Mouse (Mus musculus): ENCODE data around the gene Nfic. TPM values are rescaled to one million over a fixed set of nuclear protein-coding genes. Genes with fewer than 3 reads are reported as not detected.

The Nfic gene
- polyA plus RNA-seq, 1 experiment from 2014 or later = 82.8 TPM

- Histone ChIP-seq H3K9ac (peak overlapping the region; percentile 84), H3K4me3 (peak overlapping the region; percentile 71), H3K4me1 (peaks cover 17% of the 10 kb centered on the region), H3K9me3 (no peaks in the 10 kb centered on the region), H3K4me2 (replicated peaks) (peak overlapping the region; percentile 93), H3K27me3 (no peaks in the 10 kb centered on the region), H3K27ac (no peak overlapping the region), H3K36me3 (peaks cover 35% of the 10 kb centered on the region)
- no peak for ATAC-seq (ENCODE audit: low FRiP score, low read depth)
- WGBS = 79% methylated on average over 6 of the region's 6 CpGs
These were observed 39.7 kb upstream of the Nfic start for GRCm38 (mm10) chr10:81495151-81495550.

GRCm38 (mm10) chr10:81494260-81495041 is 39.0 kb upstream of the Nfic start:
- H3K4me1 ChIP-seq = peaks cover 17% of the 10 kb centered on the region
- no peaks in the 10 kb centered on the region for H3K27me3 ChIP-seq
- H3K27ac ChIP-seq = no peak overlapping the region
- H3K9me3 ChIP-seq = no peaks in the 10 kb centered on the region
- H3K9ac ChIP-seq = peak overlapping the region; percentile 84
- WGBS = 82% methylated on average over 11 of the region's 11 CpGs
- H3K4me3 ChIP-seq = peak overlapping the region; percentile 71
- H3K36me3 ChIP-seq = peaks cover 42% of the 10 kb centered on the region
- peak overlapping the region; percentile 93 for H3K4me2 ChIP-seq (replicated peaks)
- no peak for ATAC-seq (ENCODE audit: low FRiP score, low read depth)

GRCm38 (mm10) chr10:81493601-81494220 is 38.3 kb upstream of the Nfic start:
- WGBS = 80% methylated on average over 8 of the region's 8 CpGs
- Histone ChIP-seq H3K9me3 (no peaks in the 10 kb centered on the region), H3K4me3 (no peak overlapping the region), H3K9ac (no peak overlapping the region), H3K36me3 (peaks cover 49% of the 10 kb centered on the region), H3K4me1 (peaks cover 17% of the 10 kb centered on the region), H3K27ac (no peak overlapping the region), H3K4me2 (replicated peaks) (no peak overlapping the region), H3K27me3 (no peaks in the 10 kb centered on the region)
- ATAC-seq (ENCODE audit: low FRiP score, low read depth) = no peak

GRCm38 (mm10) chr10:81492606-81493240 is 37.3 kb upstream of the Nfic start:
- Histone ChIP-seq H3K9ac (no peak overlapping the region), H3K9me3 (no peaks in the 10 kb centered on the region), H3K27me3 (no peaks in the 10 kb centered on the region), H3K27ac (no peak overlapping the region), H3K4me3 (no peak overlapping the region), H3K4me2 (replicated peaks) (no peak overlapping the region), H3K4me1 (peaks cover 17% of the 10 kb centered on the region), H3K36me3 (peaks cover 59% of the 10 kb centered on the region)
- 79% methylated on average over 11 of the region's 11 CpGs for WGBS
- no peak for ATAC-seq (ENCODE audit: low FRiP score, low read depth)

- H3K36me3 ChIP-seq = peaks cover 76% of the 10 kb centered on the region
- H3K27me3 ChIP-seq = no peaks in the 10 kb centered on the region
- whole genome bisulfite sequencing = 94% methylated on average over 9 of the region's 9 CpGs
- H3K4me1 ChIP-seq = peaks cover 17% of the 10 kb centered on the region
- no peak overlapping the region for H3K4me3 ChIP-seq
- no peak overlapping the region for H3K4me2 ChIP-seq (replicated peaks)
- H3K9ac ChIP-seq = no peak overlapping the region
- H3K27ac ChIP-seq = no peak overlapping the region
- ATAC-seq (ENCODE audit: low FRiP score, low read depth) = no peak
- H3K9me3 ChIP-seq = no peaks in the 10 kb centered on the region
These were observed 35.6 kb upstream of the Nfic start for GRCm38 (mm10) chr10:81491018-81491417.

GRCm38 (mm10) chr10:81489941-81490340 is 34.5 kb upstream of the Nfic start:
- Histone ChIP-seq H3K9ac (no peak overlapping the region), H3K36me3 (peaks cover 78% of the 10 kb centered on the region), H3K27ac (no peak overlapping the region), H3K9me3 (no peaks in the 10 kb centered on the region), H3K27me3 (no peaks in the 10 kb centered on the region), H3K4me2 (replicated peaks) (no peak overlapping the region), H3K4me3 (no peak overlapping the region), H3K4me1 (peaks cover 11% of the 10 kb centered on the region)
- 85% methylated on average over 14 of the region's 14 CpGs for WGBS
- ATAC-seq (ENCODE audit: low FRiP score, low read depth) = no peak

GRCm38 (mm10) chr10:81488081-81488480 is 32.6 kb upstream of the Nfic start:
- no peak for ATAC-seq (ENCODE audit: low FRiP score, low read depth)
- H3K27ac ChIP-seq = no peak overlapping the region
- no peaks in the 10 kb centered on the region for H3K4me1 ChIP-seq
- no peak overlapping the region for H3K4me2 ChIP-seq (replicated peaks)
- no peak overlapping the region for H3K4me3 ChIP-seq
- 87% methylated on average over 11 of the region's 11 CpGs for WGBS
- H3K36me3 ChIP-seq = peaks cover 72% of the 10 kb centered on the region
- H3K27me3 ChIP-seq = no peaks in the 10 kb centered on the region
- no peak overlapping the region for H3K9ac ChIP-seq
- no peaks in the 10 kb centered on the region for H3K9me3 ChIP-seq

GRCm38 (mm10) chr10:81486496-81486895 is 31.1 kb upstream of the Nfic start:
- WGBS = 83% methylated on average over 10 of the region's 10 CpGs
- Histone ChIP-seq H3K9ac (no peak overlapping the region), H3K27me3 (peaks cover 15% of the 10 kb centered on the region), H3K4me1 (0 out of 2 replicates have a peak, but pooled peaks cover 5% of the 10 kb centered on the region), H3K4me3 (no peak overlapping the region), H3K4me2 (replicated peaks) (no peak overlapping the region), H3K36me3 (peaks cover 57% of the 10 kb centered on the region), H3K9me3 (no peaks in the 10 kb centered on the region), H3K27ac (no peak overlapping the region)
- ATAC-seq (ENCODE audit: low FRiP score, low read depth) = no peak

- H3K4me1 ChIP-seq = 0 out of 2 replicates have a peak, but pooled peaks cover 5% of the 10 kb centered on the region
- ATAC-seq (ENCODE audit: low FRiP score, low read depth) = no peak; the same call in 1 of the 2 replicates
- WGBS = 71% methylated on average over 7 of the region's 7 CpGs
- no peak overlapping the region for H3K9ac ChIP-seq
- no peaks in the 10 kb centered on the region for H3K9me3 ChIP-seq
- H3K27ac ChIP-seq = no peak overlapping the region
- peaks cover 47% of the 10 kb centered on the region for H3K36me3 ChIP-seq
- H3K4me2 ChIP-seq (replicated peaks) = no peak overlapping the region
- no peak overlapping the region for H3K4me3 ChIP-seq
- peaks cover 24% of the 10 kb centered on the region for H3K27me3 ChIP-seq
These were observed 30.1 kb upstream of the Nfic start for GRCm38 (mm10) chr10:81485479-81486018.

- H3K9ac ChIP-seq = no peak overlapping the region
These were observed 29.6 kb upstream of the Nfic start for GRCm38 (mm10) chr10:81485060-81485449.

GRCm38 (mm10) chr10:81484441-81485059 is 29.1 kb upstream of the Nfic start:
- no peak for ATAC-seq (ENCODE audit: low FRiP score, low read depth)
- H3K36me3 ChIP-seq = peaks cover 37% of the 10 kb centered on the region
- WGBS = 51% methylated on average over 6 of the region's 6 CpGs
- H3K27ac ChIP-seq = no peak overlapping the region
- H3K4me3 ChIP-seq = no peak overlapping the region
- 0 out of 2 replicates have a peak, but pooled peaks cover 5% of the 10 kb centered on the region for H3K4me1 ChIP-seq
- peaks cover 33% of the 10 kb centered on the region for H3K27me3 ChIP-seq
- H3K4me2 ChIP-seq (replicated peaks) = no peak overlapping the region
- no peaks in the 10 kb centered on the region for H3K9me3 ChIP-seq
- H3K9ac ChIP-seq = no peak overlapping the region

More at GRCm38 (mm10) chr10:81485060-81485449, 29.6 kb upstream of the Nfic start:
- no peak for ATAC-seq (ENCODE audit: low FRiP score, low read depth)
- Histone ChIP-seq H3K4me3 (no peak overlapping the region), H3K36me3 (peaks cover 42% of the 10 kb centered on the region), H3K4me1 (0 out of 2 replicates have a peak, but pooled peaks cover 5% of the 10 kb centered on the region), H3K27ac (no peak overlapping the region), H3K27me3 (peaks cover 29% of the 10 kb centered on the region), H3K4me2 (replicated peaks) (no peak overlapping the region), H3K9me3 (no peaks in the 10 kb centered on the region)
- WGBS = 14% methylated on average over 2 of the region's 2 CpGs
